Mouse (Mus musculus) common myeloid progenitor, adult 5-6 weeks (primary cell): Measurements from ENCODE around the gene Gm17409. TPM values are rescaled to one million over a fixed set of nuclear protein-coding genes. Genes with fewer than 3 reads are reported as not detected.

ENCODE experiments used
- ATAC-seq: replicated peaks from 2 replicates; pipeline ENCODE4 v1.8.0; 2016; ENCODE audit warnings: low read depth, mild to moderate bottlenecking, moderate TSS enrichment, inconsistent platforms; ENCODE audit not compliant: poor library complexity, severe bottlenecking
- total RNA-seq: library from RNA; stranded (forward); fragments of 200-1000, 187-1606 nt; gene quantifications from 2 replicates; pipeline ENCODE4 v1.2.3, GENCODE M21; 2017

Gm17409 gene
- not detected in 2 replicates for total RNA-seq

GRCm38 (mm10) chr2:58469816-58470215 is at the start of gene Gm17409:
Gene Gm17409, plus strand, starts transcription at chr2:58470116.
- ATAC-seq, result no peak

- peak; percentile 58; the same call in 1 of the 2 replicates for ATAC-seq
These were observed 46.6 kb upstream of the Gm17409 start for GRCm38 (mm10) chr2:58423319-58423718.

- ATAC-seq, result no peak
These were observed 44.4 kb upstream of the Gm17409 start for GRCm38 (mm10) chr2:58425436-58426004.

GRCm38 (mm10) chr2:58432211-58432610 is 37.7 kb upstream of the Gm17409 start:
- ATAC-seq, result no peak

- ATAC-seq, result no peak
These were observed 36.6 kb upstream of the Gm17409 start for GRCm38 (mm10) chr2:58433317-58433716.

GRCm38 (mm10) chr2:58434438-58434837 is 35.5 kb upstream of the Gm17409 start:
- ATAC-seq, result no peak

GRCm38 (mm10) chr2:58435507-58435906 is 34.4 kb upstream of the Gm17409 start:
- ATAC-seq, result no peak

- no peak for ATAC-seq
These were observed 33.0 kb upstream of the Gm17409 start for GRCm38 (mm10) chr2:58436911-58437310.

GRCm38 (mm10) chr2:58443163-58443562 is 26.8 kb upstream of the Gm17409 start:
- ATAC-seq, result no peak

GRCm38 (mm10) chr2:58447001-58447400 is 22.9 kb upstream of the Gm17409 start:
- ATAC-seq, result no peak

GRCm38 (mm10) chr2:58454095-58454865 is 15.6 kb upstream of the Gm17409 start:
- ATAC-seq, result no peak

GRCm38 (mm10) chr2:58456843-58457487 is 13.0 kb upstream of the Gm17409 start:
- no peak for ATAC-seq

GRCm38 (mm10) chr2:58457488-58457865 is 12.4 kb upstream of the Gm17409 start:
- ATAC-seq, result no peak

- ATAC-seq, result peak; percentile 63; the same call in 1 of the 2 replicates
These were observed 11.0 kb upstream of the Gm17409 start for GRCm38 (mm10) chr2:58458820-58459371.

- no peak for ATAC-seq
These were observed 374 bp downstream of the Gm17409 start for GRCm38 (mm10) chr2:58470290-58470689.

- ATAC-seq, result no peak
These were observed 5.7 kb downstream of the Gm17409 start for GRCm38 (mm10) chr2:58475578-58475977.

GRCm38 (mm10) chr2:58476956-58477715 is 7.2 kb downstream of the Gm17409 start:
- peak; percentile 82 for ATAC-seq

GRCm38 (mm10) chr2:58478144-58478543 is 8.2 kb downstream of the Gm17409 start:
- ATAC-seq, result no peak

GRCm38 (mm10) chr2:58479536-58479935 is 9.6 kb downstream of the Gm17409 start:
- no peak for ATAC-seq

- peak; percentile 80 for ATAC-seq
These were observed 10.8 kb downstream of the Gm17409 start for GRCm38 (mm10) chr2:58480764-58481163.
